ENCODE assay signal across 9 mouse cellular contexts in genomic region chr6:114041911-114042284, GRCm38 (mm10). TPM values are rescaled to one million over a fixed set of nuclear protein-coding genes. Genes with fewer than 3 reads are reported as not detected.
A peak's percentile ranks its signal among the peaks of the same experiment; 100 is the strongest.
DNase-seq lines count a peak whose midpoint lies in the region; ATAC-seq lines count a peak whose summit lies in the region.
"Had no signal": no experiment of that assay in that cellular context is flagged by ENCODE, and none has a peak within 500 bp of the region (broad histone marks: within the 10 kb centered on the region; RNA-seq: fewer than 3 reads in every experiment).

No protein-coding gene starts in this region.

- H3K9me3 ChIP-seq in kidney, embryonic 15.5 days (replicated peaks), result no peaks in the 10 kb centered on the region
- no peaks in the 10 kb centered on the region for H3K9me3 ChIP-seq in forebrain, embryonic 12.5 days
- H3K9me3 ChIP-seq in midbrain, embryonic 11.5 days (ENCODE audit: control insufficient read depth, low read length), result no peaks in the 10 kb centered on the region

- H3K4me2 ChIP-seq in kidney, embryonic 15.5 days, result peak overlapping the region; percentile 82
- H3K4me2 ChIP-seq in forebrain, embryonic 12.5 days, result peak overlapping the region; percentile 100
- H3K4me2 ChIP-seq in midbrain, embryonic 11.5 days, result peak overlapping the region; percentile 100

- WGBS in kidney, embryonic 15.5 days, result 2% methylated on average over 9 of the region's 52 CpGs
- whole genome bisulfite sequencing in forebrain, embryonic 12.5 days, result 3% methylated on average over 12 of the region's 52 CpGs
- 3% methylated on average over 12 of the region's 52 CpGs for WGBS in midbrain, embryonic 11.5 days

- H3K4me3 ChIP-seq in kidney, embryonic 15.5 days (replicated peaks), result peak overlapping the region; percentile 44
- H3K4me3 ChIP-seq in forebrain, embryonic 12.5 days (replicated peaks), result peak overlapping the region; percentile 61
- peak overlapping the region; percentile 52 for H3K4me3 ChIP-seq in midbrain, embryonic 11.5 days (ENCODE audit: low read depth, low read length)

- peaks cover 72% of the 10 kb centered on the region for H3K27me3 ChIP-seq in kidney, embryonic 15.5 days
- H3K27me3 ChIP-seq in forebrain, embryonic 12.5 days, result peaks cover 65% of the 10 kb centered on the region
- H3K27me3 ChIP-seq in midbrain, embryonic 11.5 days (ENCODE audit: control insufficient read depth, insufficient read depth, low read length), result peaks cover 26% of the 10 kb centered on the region

- H3K27ac ChIP-seq in kidney, embryonic 15.5 days, result no peak overlapping the region
- H3K27ac ChIP-seq in forebrain, embryonic 12.5 days, result no peak overlapping the region
- no peak overlapping the region for H3K27ac ChIP-seq in midbrain, embryonic 11.5 days (ENCODE audit: low read depth, low read length)

- no peak for ATAC-seq in kidney, embryonic 15.5 days (replicated peaks; ENCODE audit: low FRiP score)
- peak; percentile 58; the same call in 1 of the 2 replicates for ATAC-seq in forebrain, embryonic 12.5 days (ENCODE audit: low FRiP score)
- ATAC-seq in midbrain, embryonic 11.5 days (ENCODE audit: low FRiP score), result 0 out of 2 replicates have a peak, but pooled peaks have one; percentile 38

- H3K36me3 ChIP-seq in kidney, embryonic 15.5 days, result no peaks in the 10 kb centered on the region
- no peaks in the 10 kb centered on the region for H3K36me3 ChIP-seq in forebrain, embryonic 12.5 days (replicated peaks)
- no peaks in the 10 kb centered on the region for H3K36me3 ChIP-seq in midbrain, embryonic 11.5 days (ENCODE audit: control insufficient read depth, insufficient read depth, low read length)

- H3K4me1 ChIP-seq in kidney, embryonic 15.5 days, result peaks cover 8% of the 10 kb centered on the region; the same call in 1 of the 2 replicates
- H3K4me1 ChIP-seq in forebrain, embryonic 12.5 days, result peaks cover 7% of the 10 kb centered on the region
- H3K4me1 ChIP-seq in midbrain, embryonic 11.5 days (ENCODE audit: control insufficient read depth, insufficient read depth, low read length), result peaks cover 2% of the 10 kb centered on the region; the same call in 1 of the 2 replicates

- H3K9ac ChIP-seq in kidney, embryonic 15.5 days, result peak overlapping the region; percentile 25
- peak overlapping the region; percentile 63 for H3K9ac ChIP-seq in forebrain, embryonic 12.5 days
- peak overlapping the region; percentile 58 for H3K9ac ChIP-seq in midbrain, embryonic 11.5 days (ENCODE audit: low read length)

- DNase-seq in kidney, postnatal 25 days, result no peak
- peak; percentile 32 to 52 for DNase-seq in adrenal gland, postnatal 36 days
- no peak for DNase-seq in midbrain, embryonic 11.5 days (ENCODE audit: low spot score, missing footprints)
- no peak for DNase-seq in gastrocnemius, postnatal 10 days
- DNase-seq in frontal cortex, postnatal 14 days (ENCODE audit: low spot score in 2 of 2), result no peak
- no peak for DNase-seq in layer of hippocampus, adult 9-10 months (ENCODE audit: low spot score)

RNA-seq across cellular contexts. Expression of gene Atp2b2, which starts 0.5 kb away (rescaled TPM):
- polyA plus RNA-seq in kidney, embryonic 15.5 days (2015; fragmentation: Nextera tagmentation; extraction: Ambion mirVana), result 0.27 and 0.62 TPM in 2 replicates
- total RNA-seq in adrenal gland, postnatal 36 days (2021), result 1 to 10 TPM; 3.9 to 6.1 TPM
- polyA plus RNA-seq in forebrain, embryonic 12.5 days (2016; fragmentation: Nextera tagmentation; extraction: Ambion mirVana), result 8.0 and 8.5 TPM in 2 replicates
- polyA plus RNA-seq in midbrain, embryonic 11.5 days (2014; fragmentation: Nextera tagmentation; extraction: Ambion mirVana), result 1.7 TPM in 2 replicates
- under 1 TPM; 0.82 to 0.84 TPM for total RNA-seq in gastrocnemius, postnatal 10 days (2021)
- total RNA-seq: hematopoietic stem cell, adult 5-6 weeks had no signal

Comparison
In these comparisons a context has a peak if more than half of its experiments do, and no peak if none do; other contexts are left out.
1. DNase-seq: peak in adrenal gland, postnatal 36 days (2 of 2); none in kidney, postnatal 25 days (0 of 2), midbrain, embryonic 11.5 days (single experiment), gastrocnemius, postnatal 10 days (single experiment), frontal cortex, postnatal 14 days (0 of 2) and layer of hippocampus, adult 9-10 months (single experiment).
2. Peak in every context shown above with its lines, with median percentiles within 50 percentile points of each other: H3K4me2 ChIP-seq, H3K4me3 ChIP-seq and H3K9ac ChIP-seq.